Mouse (Mus musculus) cerebellum, adult 2 months (tissue): ENCODE data around the gene Mbtps2. TPM values are rescaled to one million over a fixed set of nuclear protein-coding genes. Genes with fewer than 3 reads are reported as not detected.
A peak's percentile ranks its signal among the peaks of the same experiment; 100 is the strongest.

ENCODE experiments used
- DNase-seq, 2 experiments: peaks; one replicate each; pipeline ENCODE4 v3.0.0; 2021
- H3K27ac ChIP-seq: fragments of 200-500 bp; 2 replicates; pipeline ENCODE4 v1.5.1; 2012; ENCODE audit warnings: low read length, control low read depth, inconsistent platforms; ENCODE audit not compliant: insufficient read depth
- H3K27me3 ChIP-seq: fragments of 200-500 bp; 2 replicates; pipeline ENCODE4 v1.6.1; 2012; ENCODE audit warnings: inconsistent platforms, mild to moderate bottlenecking, low read length, moderate library complexity; ENCODE audit not compliant: control insufficient read depth, insufficient read depth
- H3K4me1 ChIP-seq: fragments of 200-500 bp; 2 replicates; pipeline ENCODE4 v1.6.1; 2011; ENCODE audit warnings: low read length; ENCODE audit not compliant: control insufficient read depth, insufficient read depth
- H3K4me3 ChIP-seq: fragments of 200-500 bp; replicated peaks from 2 replicates; pipeline ENCODE3; 2011; ENCODE audit warnings: mild to moderate bottlenecking, low read depth, low read length, control low read depth; ENCODE audit not compliant: insufficient read depth
- CTCF ChIP-seq: fragments of 200-500 bp; IDR thresholded peaks from 2 replicates; pipeline ENCODE4 v1.5.1; 2011; ENCODE audit warnings: low read depth, mild to moderate bottlenecking, control low read depth, low read length, moderate library complexity, borderline replicate concordance; ENCODE audit not compliant: insufficient read depth
- POLR2A ChIP-seq: fragments of 200-500 bp; IDR thresholded peaks from 2 replicates; pipeline ENCODE4 v1.6.1; 2011; ENCODE audit warnings: low read length, control low read depth, borderline replicate concordance; ENCODE audit not compliant: insufficient read depth
- WGBS: fragments of 180-500 bp; shearing (Covaris S2); methylation state at CpG from one replicate; pipeline ENCODE4 v1.1.7; 2018; 5-methylcytosine and 5-hydroxymethylcytosine counted together
- polyA plus RNA-seq: library from polyadenylated mRNA; depleted of rRNA; stranded (reverse); fragments of >200 nt; gene quantifications from 2 replicates; pipeline ENCODE4 v1.2.3, GENCODE M21; 2012

Gene Mbtps2
- polyA plus RNA-seq, 1 experiment = 30.1 TPM

DNA sequence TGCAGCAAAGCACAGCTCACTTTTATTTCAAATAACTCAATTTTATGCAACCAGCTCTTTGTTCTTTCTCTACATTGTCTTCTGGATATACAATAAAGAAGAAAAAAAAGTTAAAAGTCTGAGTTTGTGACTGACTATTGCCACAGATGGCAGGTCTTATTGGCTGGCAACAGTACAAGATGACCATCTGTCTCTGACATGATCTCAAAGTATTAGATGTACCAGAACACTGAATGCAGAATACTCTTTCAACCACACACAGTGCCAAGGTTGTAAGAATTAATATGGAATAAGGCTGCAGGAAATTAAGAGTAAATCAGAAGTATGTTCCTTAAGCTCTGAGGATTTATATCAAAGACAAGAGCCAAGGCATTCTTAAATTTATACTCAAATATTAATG is 12.1 kb downstream of the Mbtps2 start:
- peaks cover 14% of the 10 kb centered on the region; the same call in 1 of the 2 replicates for H3K4me1 ChIP-seq
- peak; percentile 37 to 86 for DNase-seq
- no peaks in the 10 kb centered on the region for H3K27me3 ChIP-seq
- no peak overlapping the region for H3K4me3 ChIP-seq
- H3K27ac ChIP-seq = no peak overlapping the region
- TF ChIP-seq POLR2A (no peak), CTCF (no peak)

DNA sequence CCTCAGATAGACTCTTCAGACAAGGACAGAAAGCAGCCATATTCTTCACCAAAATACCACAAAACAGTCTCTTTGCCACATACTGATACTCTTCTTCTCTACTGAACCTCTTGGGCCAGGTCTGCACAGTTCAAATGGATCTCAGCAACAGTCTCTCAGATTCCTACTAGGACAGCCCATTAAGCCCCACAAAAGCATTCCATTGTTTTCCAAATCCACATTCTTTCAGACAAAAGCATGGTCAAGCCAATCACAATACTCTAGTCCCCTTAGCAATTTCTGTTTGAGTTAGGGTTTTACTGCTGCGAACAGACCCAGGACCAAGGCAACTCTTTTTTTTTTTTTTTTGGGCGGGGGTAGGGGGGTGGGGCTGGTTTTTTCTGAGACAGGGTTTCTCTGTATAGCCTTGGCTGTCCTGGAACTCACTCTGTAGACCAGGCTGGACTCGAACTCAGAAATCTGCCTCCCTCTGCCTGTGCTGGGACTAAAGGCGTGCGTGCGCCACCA is 19.4 kb downstream of the Mbtps2 start:
- no peaks in the 10 kb centered on the region for H3K4me1 ChIP-seq
- H3K27me3 ChIP-seq = no peaks in the 10 kb centered on the region
- TF ChIP-seq POLR2A (no peak), CTCF (no peak)
- 88% methylated on average over 6 of the region's 6 CpGs for WGBS
- DNase-seq = no peak
- H3K4me3 ChIP-seq = no peak overlapping the region
- H3K27ac ChIP-seq = no peak overlapping the region

DNA sequence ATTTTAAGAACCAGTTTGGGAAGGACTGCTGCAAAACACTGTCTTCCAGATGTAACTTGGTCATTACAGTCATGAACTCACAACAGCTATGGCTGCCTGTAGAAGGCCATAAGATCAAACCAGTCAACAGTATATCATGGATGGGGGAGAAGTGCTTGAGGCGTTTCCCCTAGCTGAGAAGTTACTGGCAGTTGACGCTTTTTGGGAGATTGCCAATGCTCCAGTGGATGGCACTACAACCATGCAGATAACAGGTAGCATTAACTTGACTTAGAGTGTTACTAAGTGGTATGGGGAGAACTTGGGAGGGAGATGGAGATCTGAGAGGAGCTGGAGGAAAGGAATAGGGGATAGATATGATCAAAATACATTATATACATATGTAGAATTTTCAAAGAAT is 23.8 kb downstream of the Mbtps2 start:
- H3K4me3 ChIP-seq = no peak overlapping the region
- no peak overlapping the region for H3K27ac ChIP-seq
- 56% methylated on average over 2 of the region's 2 CpGs for WGBS
- TF ChIP-seq POLR2A (no peak), CTCF (no peak)
- H3K4me1 ChIP-seq = no peaks in the 10 kb centered on the region
- H3K27me3 ChIP-seq = no peaks in the 10 kb centered on the region
- no peak for DNase-seq

DNA sequence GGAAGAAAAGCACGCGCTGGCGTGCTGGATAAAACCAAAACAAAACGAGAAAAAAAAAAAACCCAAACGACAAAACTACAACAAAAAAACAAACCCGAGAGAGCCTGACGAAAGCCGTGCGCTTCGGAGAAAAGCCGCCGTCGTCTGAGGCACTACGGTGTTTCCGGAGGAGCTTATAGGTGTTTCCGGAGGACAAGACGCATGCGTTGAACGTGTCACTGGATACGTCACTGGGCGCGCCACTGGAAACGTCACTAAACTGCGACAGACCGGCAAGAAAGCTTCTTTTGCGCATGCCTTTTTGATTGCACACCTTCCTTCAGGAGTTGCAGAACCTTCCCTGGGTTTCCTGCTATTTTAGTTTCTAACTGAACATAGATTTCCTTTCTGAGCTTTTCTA is 29.7 kb downstream of the Mbtps2 start, which contains the start of gene Yy2:
Yy2 (minus strand) TSS at position 146 of the 400 bp plus-strand sequence.
- Histone ChIP-seq H3K4me3 (no peak within 1 kb of the TSS), H3K27me3 (no peaks in the 10 kb centered on the region), H3K27ac (no peak within 1 kb of the TSS), H3K4me1 (no peaks in the 10 kb centered on the region)
- no peak for DNase-seq
- 91% methylated on average over 26 of the region's 26 CpGs for WGBS
- TF ChIP-seq POLR2A = no peak
- TF ChIP-seq CTCF = no peak

DNA sequence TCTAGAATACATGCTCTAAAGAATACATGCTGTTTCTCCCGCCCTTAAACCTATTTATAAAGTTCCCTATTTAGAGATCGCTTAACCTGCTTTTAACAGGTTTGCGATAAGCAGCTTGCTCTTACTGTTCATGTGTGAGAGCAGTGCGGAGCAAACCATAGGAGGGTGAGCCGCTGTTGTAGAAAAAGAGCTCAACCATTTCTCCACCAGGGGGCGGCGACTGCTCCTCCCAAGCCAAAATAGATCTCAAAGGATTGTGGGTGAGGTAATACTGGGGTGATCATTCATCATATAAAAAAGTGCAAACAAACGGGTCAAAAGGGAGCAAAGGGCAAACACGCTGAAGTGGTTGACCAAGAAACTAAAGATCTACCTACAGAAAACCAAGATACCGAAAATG is 34.7 kb downstream of the Mbtps2 start:
- H3K4me3 ChIP-seq = no peak overlapping the region
- H3K27ac ChIP-seq = no peak overlapping the region
- WGBS = 93% methylated on average over 10 of the region's 10 CpGs
- DNase-seq = no peak
- no peak for TF ChIP-seq POLR2A
- TF ChIP-seq CTCF = peak; percentile 15; the same call in 1 of the 2 replicates
- H3K27me3 ChIP-seq = no peaks in the 10 kb centered on the region
- no peaks in the 10 kb centered on the region for H3K4me1 ChIP-seq

DNA sequence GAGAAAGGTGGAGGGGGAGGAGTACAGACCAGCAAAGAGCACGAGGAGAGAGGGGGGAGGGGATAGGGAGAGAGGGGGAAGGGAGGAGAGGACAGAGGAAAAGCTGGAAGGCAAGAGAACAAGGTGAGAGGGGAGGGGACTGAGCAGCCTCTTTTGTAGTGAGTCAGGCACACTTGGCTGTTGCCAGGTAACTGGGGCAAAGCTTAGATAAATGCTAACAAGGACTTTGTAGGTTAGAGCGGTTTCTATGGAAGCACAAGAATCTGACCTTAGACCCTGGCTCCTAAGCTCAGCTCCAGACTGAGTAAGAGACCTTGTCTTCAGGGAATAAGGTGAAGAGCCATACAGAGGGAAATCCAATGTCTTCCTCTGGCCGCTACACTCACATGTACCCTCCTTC is 51.4 kb downstream of the Mbtps2 start:
- no peak overlapping the region for H3K4me3 ChIP-seq
- TF ChIP-seq CTCF (no peak), POLR2A (no peak)
- DNase-seq = no peak
- H3K27ac ChIP-seq = no peak overlapping the region
- WGBS = 42% methylated on average over 3 of the region's 3 CpGs
- no peaks in the 10 kb centered on the region for H3K4me1 ChIP-seq
- H3K27me3 ChIP-seq = no peaks in the 10 kb centered on the region

DNA sequence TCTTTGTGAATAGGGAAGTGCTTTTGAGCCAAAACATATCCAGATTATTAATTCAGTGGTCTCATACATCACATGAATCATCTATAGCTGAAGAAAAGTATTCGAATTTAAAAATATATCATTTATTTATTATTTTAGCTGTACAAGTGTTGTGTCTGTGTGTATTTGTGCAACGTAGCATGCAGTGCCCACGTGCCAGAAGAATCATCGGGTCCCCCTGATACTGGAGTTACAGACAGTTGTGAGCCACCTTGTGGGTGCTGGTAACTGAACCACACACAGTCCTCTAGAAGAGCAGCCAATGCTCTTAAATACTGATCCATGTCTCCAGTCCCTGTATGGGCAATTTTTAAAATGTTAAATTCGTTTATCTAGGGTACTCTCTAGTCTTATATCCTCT is 92.1 kb downstream of the Mbtps2 start:
- no peak for DNase-seq
- TF ChIP-seq CTCF = no peak
- no peak for TF ChIP-seq POLR2A
- no peak overlapping the region for H3K4me3 ChIP-seq
- no peaks in the 10 kb centered on the region for H3K4me1 ChIP-seq
- H3K27ac ChIP-seq = no peak overlapping the region
- no peaks in the 10 kb centered on the region for H3K27me3 ChIP-seq
- WGBS = 51% methylated on average over 5 of the region's 5 CpGs

DNA sequence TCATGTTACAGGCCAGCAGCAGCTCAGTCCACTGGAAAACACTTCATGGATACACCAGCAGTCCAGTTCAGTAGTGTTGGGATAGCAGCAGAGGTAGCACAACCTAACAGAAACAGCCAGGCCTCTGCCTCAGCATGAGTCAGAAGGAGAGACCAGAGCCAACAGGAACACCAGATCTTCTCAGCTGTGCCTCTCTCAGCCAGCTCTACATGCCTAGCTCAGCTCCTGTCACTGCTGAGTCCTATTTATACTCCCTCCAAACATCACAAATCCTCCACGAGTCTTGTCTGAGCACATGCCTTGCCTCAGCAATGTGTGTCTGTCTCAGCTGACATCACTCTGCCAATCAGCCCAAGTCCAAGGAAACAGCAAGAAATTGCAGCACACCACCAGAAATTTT is 94.0 kb downstream of the Mbtps2 start:
- no peak overlapping the region for H3K4me3 ChIP-seq
- no peaks in the 10 kb centered on the region for H3K27me3 ChIP-seq
- H3K27ac ChIP-seq = no peak overlapping the region
- TF ChIP-seq POLR2A = no peak
- TF ChIP-seq CTCF = no peak
- WGBS = 26% methylated on average over 1 of the region's 1 CpGs
- DNase-seq = no peak
- no peaks in the 10 kb centered on the region for H3K4me1 ChIP-seq
